Mouse (Mus musculus): ENCODE data around the gene Rnf145. TPM values are rescaled to one million over a fixed set of nuclear protein-coding genes. Genes with fewer than 3 reads are reported as not detected.

Rnf145 gene
- total RNA-seq, 2 experiments from 2014 or later: 30.6 to 32.2 TPM

GRCm38 (mm10) chr11:44508876-44509275 is 9.9 kb upstream of the Rnf145 start:
- DNase-seq (ENCODE audit: low spot score in 2 of 2): no peak

- DNase-seq (ENCODE audit: low spot score in 2 of 2): no peak
These were observed 8.9 kb upstream of the Rnf145 start for GRCm38 (mm10) chr11:44509906-44510305.

- DNase-seq (ENCODE audit: low spot score in 2 of 2): no peak
These were observed 8.4 kb upstream of the Rnf145 start for GRCm38 (mm10) chr11:44510371-44510770.

GRCm38 (mm10) chr11:44512044-44513025 is 6.4 kb upstream of the Rnf145 start:
- DNase-seq (ENCODE audit: low spot score in 2 of 2): no peak

- DNase-seq (ENCODE audit: low spot score in 2 of 2): no peak
These were observed 5.7 kb upstream of the Rnf145 start for GRCm38 (mm10) chr11:44513026-44513422.

- no peak for DNase-seq (ENCODE audit: low spot score in 2 of 2)
These were observed 4.1 kb upstream of the Rnf145 start for GRCm38 (mm10) chr11:44514666-44515065.

GRCm38 (mm10) chr11:44516362-44516761 is 2.4 kb upstream of the Rnf145 start:
- no peak for DNase-seq (ENCODE audit: low spot score in 2 of 2)

- no peak for DNase-seq (ENCODE audit: low spot score in 2 of 2)
These were observed 1.0 kb upstream of the Rnf145 start for GRCm38 (mm10) chr11:44517561-44518280.

GRCm38 (mm10) chr11:44519096-44519949 is 559 bp downstream of the Rnf145 start:
- no peak for DNase-seq (ENCODE audit: low spot score in 2 of 2)

- peak; percentile 43 to 74 for DNase-seq (ENCODE audit: low spot score in 2 of 2)
These were observed 1.4 kb downstream of the Rnf145 start for GRCm38 (mm10) chr11:44519950-44520761.

- DNase-seq (ENCODE audit: low spot score in 2 of 2): no peak
These were observed 3.8 kb downstream of the Rnf145 start for GRCm38 (mm10) chr11:44522594-44522993.

GRCm38 (mm10) chr11:44525765-44526164 is 7.0 kb downstream of the Rnf145 start:
- no peak for DNase-seq (ENCODE audit: low spot score in 2 of 2)

GRCm38 (mm10) chr11:44526654-44527263 is 8.0 kb downstream of the Rnf145 start:
- no peak for DNase-seq (ENCODE audit: low spot score in 2 of 2)

GRCm38 (mm10) chr11:44528560-44529199 is 9.9 kb downstream of the Rnf145 start:
- no peak for DNase-seq (ENCODE audit: low spot score in 2 of 2)

GRCm38 (mm10) chr11:44529200-44529599 is 10.4 kb downstream of the Rnf145 start:
- no peak for DNase-seq (ENCODE audit: low spot score in 2 of 2)

GRCm38 (mm10) chr11:44529716-44530115 is 11.0 kb downstream of the Rnf145 start:
- DNase-seq (ENCODE audit: low spot score in 2 of 2): no peak

GRCm38 (mm10) chr11:44530382-44530781 is 11.6 kb downstream of the Rnf145 start:
- DNase-seq (ENCODE audit: low spot score in 2 of 2): no peak

- no peak for DNase-seq (ENCODE audit: low spot score in 2 of 2)
These were observed 12.1 kb downstream of the Rnf145 start for GRCm38 (mm10) chr11:44530867-44531266.

GRCm38 (mm10) chr11:44531617-44532016 is 12.9 kb downstream of the Rnf145 start:
- DNase-seq (ENCODE audit: low spot score in 2 of 2): no peak

All from gastrocnemius, postnatal 4 days (tissue).